Mouse (Mus musculus) hindbrain, embryonic 16.5 days (tissue): ENCODE data around the gene Mboat2. TPM values are rescaled to one million over a fixed set of nuclear protein-coding genes. Genes with fewer than 3 reads are reported as not detected.

Source experiments
- ATAC-seq: fragments of 200-750 bp; cut with Nextera tagmentation; 2 replicates; pipeline ENCODE4 v1.8.0; 2017; ENCODE audit warnings: moderate TSS enrichment, moderate library complexity
- H3K27ac ChIP-seq: fragments of 300-500 bp; sonication (generic); 2 replicates; pipeline ENCODE4 v1.5.1; 2014; ENCODE audit warnings: low read depth, mild to moderate bottlenecking, control low read depth, low read length, moderate library complexity
- H3K27me3 ChIP-seq: fragments of 300-500 bp; sonication (generic); replicated peaks from 2 replicates; pipeline ENCODE4 v1.6.1; 2014; ENCODE audit warnings: low read length; ENCODE audit not compliant: control insufficient read depth, insufficient read depth
- H3K36me3 ChIP-seq: fragments of 300-500 bp; sonication (generic); 2 replicates; pipeline ENCODE4 v1.6.1; 2014; ENCODE audit warnings: mild to moderate bottlenecking, low read length, moderate library complexity, mixed read lengths; ENCODE audit not compliant: control insufficient read depth, insufficient read depth
- H3K4me1 ChIP-seq: fragments of 300-500 bp; sonication (generic); 2 replicates; pipeline ENCODE4 v1.6.1; 2014; ENCODE audit warnings: low read depth, low read length; ENCODE audit not compliant: control insufficient read depth, insufficient read depth
- H3K4me2 ChIP-seq: fragments of 300-500 bp; sonication (generic); 2 replicates; pipeline ENCODE4 v1.6.1; 2014; ENCODE audit warnings: mild to moderate bottlenecking, low read length, control low read depth, moderate library complexity
- H3K4me3 ChIP-seq: fragments of 300-500 bp; sonication (generic); 2 replicates; pipeline ENCODE4 v1.5.1; 2014; ENCODE audit warnings: mild to moderate bottlenecking, low read length, control low read depth, moderate library complexity
- H3K9ac ChIP-seq: fragments of 300-500 bp; sonication (generic); 2 replicates; pipeline ENCODE4 v1.6.1; 2014; ENCODE audit warnings: low read depth, mild to moderate bottlenecking, control low read depth, low read length, moderate library complexity
- H3K9me3 ChIP-seq: fragments of 300-500 bp; sonication (generic); 2 replicates; pipeline ENCODE4 v1.6.1; 2014; ENCODE audit warnings: mild to moderate bottlenecking, low read length, moderate library complexity; ENCODE audit not compliant: control insufficient read depth
- WGBS: fragments of 180-500 bp; shearing (Covaris S2); extraction: QIAGEN DNeasy Blood & Tissue Kit; methylation state at CpG from one replicate; pipeline ENCODE4 v1.1.7; 2014; 5-methylcytosine and 5-hydroxymethylcytosine counted together
- polyA plus RNA-seq: library from polyadenylated mRNA; unstranded; fragments of >200 nt; fragmentation: Nextera tagmentation; extraction: Ambion mirVana; gene quantifications from 2 replicates; pipeline ENCODE4 v1.2.1, GENCODE M21; 2015

Mboat2 gene
- polyA plus RNA-seq, 1 experiment from 2014 or later, result 68.6 TPM

DNA sequence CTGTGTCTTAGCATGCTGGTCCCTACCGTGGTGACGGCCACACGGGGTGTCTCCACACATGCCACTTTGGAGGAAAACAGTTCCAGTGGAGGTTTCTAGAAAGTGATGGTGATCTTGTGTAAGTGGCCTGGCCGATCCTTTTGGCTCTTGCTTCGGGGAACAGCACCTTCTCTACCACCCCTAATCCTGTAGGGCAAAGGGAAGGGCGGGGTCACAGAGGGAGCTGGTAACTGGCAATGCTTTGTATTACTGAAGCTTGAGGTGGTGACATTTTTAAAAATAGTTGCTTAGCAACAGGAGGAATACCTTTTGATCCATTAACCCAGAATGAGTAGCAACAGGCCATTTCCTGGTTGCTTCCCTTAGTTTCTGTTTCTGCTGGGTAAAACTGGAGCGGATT, 131.1 kb downstream of the Mboat2 start:
- Histone ChIP-seq H3K4me2 (no peak overlapping the region), H3K4me3 (no peak overlapping the region), H3K9me3 (no peaks in the 10 kb centered on the region), H3K9ac (no peak overlapping the region), H3K36me3 (0 out of 2 replicates have a peak, but pooled peaks cover 2% of the 10 kb centered on the region), H3K4me1 (no peaks in the 10 kb centered on the region), H3K27ac (no peak overlapping the region), H3K27me3 (no peaks in the 10 kb centered on the region)
- WGBS, result 91% methylated on average over 7 of the region's 7 CpGs
- no peak for ATAC-seq

DNA sequence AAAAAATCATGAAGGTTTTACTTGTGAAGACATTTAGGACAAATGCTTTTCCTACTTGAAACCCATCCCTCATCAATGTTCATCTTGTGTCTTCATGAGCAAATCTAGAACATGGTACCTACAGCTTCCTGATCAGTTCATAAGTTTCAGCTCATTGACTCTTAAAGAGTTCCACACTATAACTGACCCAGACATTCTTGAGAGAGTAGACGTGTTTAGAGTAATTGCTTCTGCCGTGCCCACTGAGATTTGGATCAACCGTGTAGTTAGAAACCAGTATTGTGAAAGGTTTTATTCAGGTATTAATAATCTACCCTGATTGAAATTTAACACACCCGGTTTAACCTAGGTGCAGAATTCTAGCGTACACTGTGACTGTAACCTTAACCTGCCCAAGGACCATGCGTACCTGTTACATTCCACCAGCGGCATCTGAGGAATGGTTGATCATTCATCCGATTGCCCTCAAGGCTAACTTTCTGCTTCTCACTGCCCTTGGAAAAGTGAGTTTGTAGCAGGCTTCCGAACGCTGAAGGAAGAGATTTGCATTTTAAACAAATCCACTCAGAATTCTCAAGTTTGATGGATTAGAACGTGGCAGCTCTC, 131.8 kb downstream of the Mboat2 start:
- WGBS, result 86% methylated on average over 11 of the region's 11 CpGs
- Histone ChIP-seq H3K9me3 (no peaks in the 10 kb centered on the region), H3K4me3 (no peak overlapping the region), H3K36me3 (no peaks in the 10 kb centered on the region), H3K27ac (no peak overlapping the region), H3K27me3 (no peaks in the 10 kb centered on the region), H3K4me2 (no peak overlapping the region), H3K4me1 (no peaks in the 10 kb centered on the region), H3K9ac (no peak overlapping the region)
- no peak for ATAC-seq

DNA sequence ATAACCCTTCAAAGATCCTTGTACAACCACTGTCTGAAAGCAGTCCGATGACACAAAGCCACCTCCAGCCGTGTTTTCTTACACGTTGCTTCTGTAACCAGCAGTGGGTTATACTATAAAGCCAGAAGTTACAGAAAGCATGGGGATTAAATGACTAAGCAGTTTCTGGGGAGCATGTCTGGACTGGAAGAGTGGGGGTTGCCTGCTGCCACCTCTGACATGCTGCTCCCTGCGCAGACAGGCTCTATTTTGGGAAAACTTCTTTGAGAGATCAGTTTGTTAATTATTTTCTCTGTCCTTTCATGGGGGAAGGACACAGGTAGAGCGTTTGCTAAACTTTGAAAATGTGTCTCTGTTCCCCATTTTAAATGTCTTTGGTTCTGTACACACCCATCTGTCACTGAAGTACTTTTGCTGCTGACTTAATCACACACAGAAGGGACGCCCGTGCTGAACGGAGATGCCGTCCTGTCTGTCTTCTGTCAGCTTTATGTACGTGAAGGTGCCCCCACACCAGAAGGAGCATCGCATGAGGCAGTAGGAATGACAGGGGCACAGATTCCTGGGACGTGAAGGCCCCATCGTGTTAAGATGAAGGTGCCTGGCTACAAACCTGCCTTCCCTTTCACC, 132.8 kb downstream of the Mboat2 start:
- Histone ChIP-seq H3K9ac (no peak overlapping the region), H3K27ac (no peak overlapping the region), H3K36me3 (no peaks in the 10 kb centered on the region), H3K4me2 (no peak overlapping the region), H3K9me3 (no peaks in the 10 kb centered on the region), H3K4me1 (no peaks in the 10 kb centered on the region), H3K27me3 (no peaks in the 10 kb centered on the region), H3K4me3 (no peak overlapping the region)
- no peak for ATAC-seq
- WGBS, result 70% methylated on average over 13 of the region's 13 CpGs

DNA sequence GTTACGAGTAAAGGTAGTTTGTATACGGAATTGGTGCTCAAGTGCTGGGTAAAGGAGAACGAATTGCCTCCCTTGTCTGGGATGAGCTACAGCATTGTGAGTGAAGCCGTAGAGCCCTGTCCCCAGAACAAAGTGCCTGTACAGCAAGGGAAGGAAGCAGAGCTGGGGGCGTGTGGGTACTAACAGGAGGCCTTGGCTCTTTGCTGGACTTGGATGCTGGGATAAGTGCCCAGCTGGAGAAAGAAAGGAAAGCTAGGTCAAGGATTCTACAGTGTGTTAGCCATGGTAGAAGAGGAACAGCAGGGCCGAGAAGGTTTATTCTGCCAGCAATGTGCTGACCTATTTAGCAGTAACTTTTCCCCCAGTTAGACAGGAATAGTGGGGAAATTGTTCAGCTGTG, 134.7 kb downstream of the Mboat2 start:
- H3K9me3 ChIP-seq, result no peaks in the 10 kb centered on the region
- H3K27ac ChIP-seq, result no peak overlapping the region; the same call in 1 of the 2 replicates
- peak; percentile 74; the same call in 1 of the 2 replicates for ATAC-seq
- no peak overlapping the region for H3K9ac ChIP-seq
- no peak overlapping the region for H3K4me3 ChIP-seq
- H3K36me3 ChIP-seq, result no peaks in the 10 kb centered on the region
- H3K4me2 ChIP-seq, result no peak overlapping the region
- no peaks in the 10 kb centered on the region for H3K27me3 ChIP-seq
- 71% methylated on average over 6 of the region's 6 CpGs for WGBS
- H3K4me1 ChIP-seq, result no peaks in the 10 kb centered on the region

DNA sequence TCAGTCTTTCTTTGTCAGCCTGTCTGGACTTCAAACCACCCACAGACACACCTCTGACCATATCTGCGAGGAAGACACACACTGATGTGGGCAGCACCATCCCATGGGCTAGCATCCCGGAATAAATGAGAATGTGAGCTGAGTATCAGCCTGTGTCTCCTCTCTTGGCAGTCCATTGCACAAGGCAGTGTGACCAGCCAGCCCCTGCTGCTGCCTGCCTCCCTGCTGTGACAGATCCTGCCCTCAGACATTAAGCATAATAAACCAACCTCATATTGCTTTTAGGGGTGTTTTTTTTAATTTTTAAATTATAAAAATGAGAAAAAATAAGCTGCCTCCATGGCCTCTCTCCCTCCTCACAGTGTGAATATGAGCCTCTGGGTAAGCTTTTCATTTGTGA, 135.4 kb downstream of the Mboat2 start:
- H3K27me3 ChIP-seq, result no peaks in the 10 kb centered on the region
- H3K4me2 ChIP-seq, result no peak overlapping the region
- no peaks in the 10 kb centered on the region for H3K9me3 ChIP-seq
- no peaks in the 10 kb centered on the region for H3K36me3 ChIP-seq
- 0 out of 2 replicates have a peak, but pooled peaks have one; percentile 4 for ATAC-seq
- H3K9ac ChIP-seq, result no peak overlapping the region
- H3K4me3 ChIP-seq, result no peak overlapping the region
- no peaks in the 10 kb centered on the region for H3K4me1 ChIP-seq
- WGBS, result 91% methylated on average over 2 of the region's 2 CpGs
- H3K27ac ChIP-seq, result peak overlapping the region; percentile 9; the same call in 1 of the 2 replicates

DNA sequence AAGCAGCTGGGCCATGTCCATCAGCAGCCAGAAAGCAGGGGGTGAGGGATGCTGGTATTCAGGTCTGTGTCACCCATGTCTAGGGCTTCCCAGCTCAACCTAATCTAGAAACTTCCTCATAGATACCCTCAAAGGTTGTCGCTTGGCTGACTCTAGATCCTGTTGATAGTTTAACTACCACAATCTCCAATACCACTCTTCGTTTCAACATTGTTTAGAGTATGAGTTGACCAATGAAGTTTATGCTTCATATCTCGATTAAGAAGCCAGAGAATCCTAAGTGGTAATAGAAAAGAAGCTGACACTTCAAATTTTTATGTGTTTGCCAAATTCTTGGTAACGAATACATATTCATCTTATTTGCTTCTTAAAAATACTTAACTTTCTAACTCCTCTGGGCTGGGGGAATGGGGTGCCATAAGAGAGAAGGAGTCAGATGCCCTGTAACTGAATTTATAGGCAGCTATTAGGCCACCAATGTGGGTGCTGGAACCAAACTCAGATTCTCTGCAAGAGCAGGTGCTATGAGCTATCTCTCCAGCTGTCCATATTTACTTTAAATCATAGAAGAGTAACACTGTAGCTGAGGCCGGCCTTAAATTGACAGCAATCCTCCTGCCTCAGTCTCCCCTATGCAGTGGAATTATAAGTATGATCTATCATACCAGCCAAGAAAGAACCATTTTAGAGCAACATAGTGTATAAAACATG, 141.0 kb downstream of the Mboat2 start:
- H3K27ac ChIP-seq, result no peak overlapping the region
- no peak overlapping the region for H3K4me2 ChIP-seq
- no peak for ATAC-seq
- no peaks in the 10 kb centered on the region for H3K36me3 ChIP-seq
- 91% methylated on average over 5 of the region's 5 CpGs for WGBS
- no peak overlapping the region for H3K4me3 ChIP-seq
- peaks cover under 1% of the 10 kb centered on the region for H3K4me1 ChIP-seq
- H3K9me3 ChIP-seq, result no peaks in the 10 kb centered on the region
- H3K9ac ChIP-seq, result no peak overlapping the region
- no peaks in the 10 kb centered on the region for H3K27me3 ChIP-seq

DNA sequence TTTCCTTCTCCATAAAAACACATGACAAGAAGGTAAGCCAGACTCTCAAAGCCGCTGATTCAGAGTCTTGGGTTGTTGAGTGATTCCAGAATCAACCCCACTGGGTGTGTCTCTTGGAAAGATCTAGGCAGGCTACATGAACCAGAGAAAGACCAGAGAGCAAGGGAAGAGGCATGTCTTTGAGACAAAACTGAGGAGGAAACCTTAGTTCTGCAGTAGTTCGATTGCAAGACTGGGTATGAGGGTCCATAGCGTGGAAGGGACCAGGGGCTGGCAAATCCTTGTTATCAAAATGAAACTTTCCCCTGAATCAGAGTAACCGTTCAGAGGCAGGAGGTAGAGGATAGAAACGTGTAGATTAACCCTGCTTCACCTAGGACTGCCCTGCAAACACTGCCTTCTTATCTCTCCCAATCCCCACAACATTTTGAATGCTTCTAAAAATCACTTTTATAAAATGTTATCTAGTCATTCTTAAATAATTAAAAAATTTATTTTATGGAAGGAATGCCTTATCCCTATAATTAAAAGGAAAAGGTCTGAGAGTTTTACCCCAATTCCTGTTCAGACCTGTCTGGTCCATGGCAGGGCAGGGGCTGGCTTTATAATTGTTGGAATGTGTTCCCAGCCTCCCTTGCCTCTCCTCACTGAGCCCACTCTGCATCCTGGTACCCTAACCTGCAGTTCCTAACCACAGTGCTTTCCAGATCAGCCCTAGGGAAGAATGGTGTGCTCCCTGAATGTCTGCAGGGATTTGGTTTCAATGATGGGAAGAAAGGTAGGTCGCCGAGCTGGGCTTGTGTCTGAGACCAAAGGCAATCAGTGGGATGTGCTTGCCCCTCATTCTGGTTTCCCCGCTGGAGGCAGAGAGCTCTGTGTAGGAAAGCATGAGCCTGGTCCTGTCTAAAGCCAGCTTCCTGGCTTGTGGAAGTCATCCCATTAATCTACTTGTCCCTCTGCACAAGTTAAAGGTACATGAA, 142.0 kb downstream of the Mboat2 start:
- Histone ChIP-seq H3K4me1 (peaks cover 5% of the 10 kb centered on the region), H3K9me3 (no peaks in the 10 kb centered on the region), H3K27ac (no peak overlapping the region), H3K27me3 (no peaks in the 10 kb centered on the region), H3K36me3 (no peaks in the 10 kb centered on the region), H3K9ac (no peak overlapping the region), H3K4me2 (no peak overlapping the region), H3K4me3 (no peak overlapping the region)
- no peak for ATAC-seq
- whole genome bisulfite sequencing, result 74% methylated on average over 8 of the region's 8 CpGs

DNA sequence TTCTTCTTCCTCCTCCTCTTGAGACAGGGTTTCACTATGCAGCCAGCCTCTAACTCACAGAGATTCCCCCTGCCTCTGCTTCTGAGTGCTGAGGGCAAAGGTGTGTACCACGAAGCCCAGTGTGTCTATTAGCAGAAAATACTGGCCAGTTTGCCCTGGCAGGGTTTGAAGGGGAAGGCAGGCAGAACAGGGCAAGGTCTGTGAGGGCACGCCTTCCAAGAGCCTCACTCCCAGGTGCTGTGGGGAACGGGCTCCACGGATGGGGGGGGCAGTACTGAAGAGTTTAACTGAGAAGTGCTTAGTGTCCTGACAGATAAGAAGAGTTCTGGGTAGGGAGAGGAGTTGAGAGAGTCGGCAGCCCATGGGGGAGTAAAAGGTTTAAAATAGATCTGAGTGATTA, 142.9 kb downstream of the Mboat2 start:
- Histone ChIP-seq H3K9ac (no peak overlapping the region), H3K4me3 (no peak overlapping the region), H3K4me2 (no peak overlapping the region), H3K27me3 (no peaks in the 10 kb centered on the region), H3K4me1 (peaks cover 5% of the 10 kb centered on the region), H3K9me3 (no peaks in the 10 kb centered on the region), H3K36me3 (no peaks in the 10 kb centered on the region), H3K27ac (no peak overlapping the region)
- ATAC-seq, result no peak
- WGBS, result 79% methylated on average over 5 of the region's 5 CpGs
